Mouse (Mus musculus) liver, adult 10 weeks (tissue): ENCODE measurements around the gene Aadacl3. TPM values are rescaled to one million over a fixed set of nuclear protein-coding genes. Genes with fewer than 3 reads are reported as not detected.

Source experiments
- polyA plus RNA-seq: library from polyadenylated mRNA; stranded (reverse); fragments of 350-450 nt; fragmentation: Illumina TruSeq; extraction: RNeasy Lipid Tissue Mini Kit (QIAGEN cat#74804); gene quantifications from one replicate; pipeline ENCODE4 v1.2.3, GENCODE M21; 2014; ENCODE audit warnings: low read depth, low replicate concordance

The Aadacl3 gene
- polyA plus RNA-seq: not detected

GRCm38 (mm10) chr4:144463656-144464055 is at the start of gene Aadacl3:
Gene Aadacl3 (minus strand): TSS chr4:144463756.

GRCm38 (mm10) chr4:144453217-144453616 is 10.3 kb downstream of the Aadacl3 start, which contains the start of gene Gm9944:
Gene Gm9944 (minus strand): TSS chr4:144453317.

GRCm38 (mm10) chr4:144438672-144439071 is 24.9 kb downstream of the Aadacl3 start, which contains the start of gene 1700012P22Rik:
Gene 1700012P22Rik (minus strand): TSS chr4:144438772.

DNA sequence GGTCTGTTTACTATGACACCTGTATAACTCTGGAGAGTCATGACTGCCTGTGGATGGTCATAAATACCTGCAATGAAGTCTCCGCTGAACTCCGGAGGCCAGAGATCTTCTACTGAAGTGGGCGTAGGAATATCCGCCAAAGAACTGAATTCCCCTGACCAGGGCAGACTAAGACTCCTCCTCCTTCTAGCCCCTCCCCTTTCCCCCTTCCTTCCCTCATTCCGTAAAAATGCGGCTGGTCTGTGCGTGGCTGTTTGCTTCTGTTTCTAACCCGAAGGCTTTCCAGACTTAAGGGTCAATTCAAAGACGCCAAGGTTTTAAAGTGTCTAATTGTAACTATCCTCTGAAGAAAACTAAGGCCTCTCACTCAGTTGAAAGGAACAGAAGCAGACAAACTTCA is 55.3 kb downstream of the Aadacl3 start, which contains the start of gene Pramef12:
TSS of gene Pramef12 (minus strand) at position 175 of the 400 bp plus-strand sequence.

Other genes starting within 250 kb of the Aadacl3 start
- gene Pramel5, start 183.3 kb downstream of the Aadacl3 start, polyA plus RNA-seq: not detected
- not detected for gene Gm13128, start 133.5 kb downstream of the Aadacl3 start, polyA plus RNA-seq
- not detected for gene Gm13119, start 105.8 kb downstream of the Aadacl3 start, polyA plus RNA-seq
- gene Pramef20, start 85.8 kb downstream of the Aadacl3 start, polyA plus RNA-seq: not detected
- gene Pramef12, start 55.3 kb downstream of the Aadacl3 start, polyA plus RNA-seq: not detected
- not detected for gene 1700012P22Rik, start 25.0 kb downstream of the Aadacl3 start, polyA plus RNA-seq
- gene Gm9944, start 10.4 kb downstream of the Aadacl3 start, polyA plus RNA-seq: not detected
- not detected for gene 9430007A20Rik, start 56.1 kb upstream of the Aadacl3 start, polyA plus RNA-seq
- not detected for gene Gm13124, start 101.4 kb upstream of the Aadacl3 start, polyA plus RNA-seq
- not detected for gene Aadacl4, start 150.0 kb upstream of the Aadacl3 start, polyA plus RNA-seq
- gene Gm436, start 222.6 kb upstream of the Aadacl3 start, polyA plus RNA-seq: not detected